Mouse (Mus musculus): ENCODE measurements at regions not wholly inside any gene's neighbourhood (a gene's known extent, or its start where the extent isn't known, plus 50 kb on each side); places are given as distances from the start of the nearest gene placed in this dataset.

GRCm38 (mm10) chr5:43093647-43094326 lies 139.2 kb upstream of the Cpeb2 start:
- no peak for DNase-seq

- DNase-seq, result peak; percentile 56
These were observed 138.6 kb upstream of the Cpeb2 start for GRCm38 (mm10) chr5:43094329-43094898.

- DNase-seq, result peak; percentile 6
These were observed 130.9 kb upstream of the Cpeb2 start for GRCm38 (mm10) chr5:43102000-43102459.

GRCm38 (mm10) chr5:43102590-43102989 lies 130.4 kb upstream of the Cpeb2 start:
- DNase-seq, result no peak

- no peak for DNase-seq
These were observed 129.2 kb upstream of the Cpeb2 start for GRCm38 (mm10) chr5:43103728-43104127.

GRCm38 (mm10) chr5:43105528-43105927 lies 127.4 kb upstream of the Cpeb2 start:
- DNase-seq, result no peak

- no peak for DNase-seq
These were observed 125.3 kb upstream of the Cpeb2 start for GRCm38 (mm10) chr5:43107436-43108259.

GRCm38 (mm10) chr5:43108260-43108589 lies 124.7 kb upstream of the Cpeb2 start:
- no peak for DNase-seq

GRCm38 (mm10) chr5:43110122-43110521 lies 122.8 kb upstream of the Cpeb2 start:
- DNase-seq, result no peak

- DNase-seq, result no peak
These were observed 121.2 kb upstream of the Cpeb2 start for GRCm38 (mm10) chr5:43111740-43112139.

- DNase-seq, result no peak
These were observed 119.4 kb upstream of the Cpeb2 start for GRCm38 (mm10) chr5:43113405-43114119.

GRCm38 (mm10) chr5:43115507-43115906 lies 117.5 kb upstream of the Cpeb2 start:
- DNase-seq, result no peak

- no peak for DNase-seq
These were observed 116.1 kb upstream of the Cpeb2 start for GRCm38 (mm10) chr5:43116821-43117220.

GRCm38 (mm10) chr5:43121065-43121464 lies 111.9 kb upstream of the Cpeb2 start:
- no peak for DNase-seq

- DNase-seq, result no peak
These were observed 108.7 kb upstream of the Cpeb2 start for GRCm38 (mm10) chr5:43124301-43124700.

GRCm38 (mm10) chr5:43125774-43126536 lies 107.0 kb upstream of the Cpeb2 start:
- peak; percentile 12 for DNase-seq

GRCm38 (mm10) chr5:43130377-43130776 lies 102.6 kb upstream of the Cpeb2 start:
- no peak for DNase-seq

- peak; percentile 9 for DNase-seq
These were observed 101.9 kb upstream of the Cpeb2 start for GRCm38 (mm10) chr5:43130901-43131557.

GRCm38 (mm10) chr5:43133672-43134071 lies 99.3 kb upstream of the Cpeb2 start:
- no peak for DNase-seq

GRCm38 (mm10) chr5:43136142-43136541 lies 96.8 kb upstream of the Cpeb2 start:
- DNase-seq, result no peak

- DNase-seq, result no peak
These were observed 95.2 kb upstream of the Cpeb2 start for GRCm38 (mm10) chr5:43137777-43138176.

GRCm38 (mm10) chr5:43138931-43139486 lies 94.0 kb upstream of the Cpeb2 start:
- no peak for DNase-seq
